Mouse (Mus musculus) gastrocnemius, postnatal 10 days (tissue): Measurements from ENCODE around the gene Dyrk3. TPM values are rescaled to one million over a fixed set of nuclear protein-coding genes. Genes with fewer than 3 reads are reported as not detected.

Experiments used
- DNase-seq: peaks from one replicate; pipeline ENCODE4 v3.0.0; 2021; ENCODE audit warnings: mixed read lengths
- total RNA-seq, 2 experiments: library from RNA; stranded (reverse); gene quantifications; 2 replicates each; pipeline ENCODE4 v1.2.3; 2021

The Dyrk3 gene
- total RNA-seq, 2 experiments from 2014 or later: 0.12 to 0.14 TPM

DNA sequence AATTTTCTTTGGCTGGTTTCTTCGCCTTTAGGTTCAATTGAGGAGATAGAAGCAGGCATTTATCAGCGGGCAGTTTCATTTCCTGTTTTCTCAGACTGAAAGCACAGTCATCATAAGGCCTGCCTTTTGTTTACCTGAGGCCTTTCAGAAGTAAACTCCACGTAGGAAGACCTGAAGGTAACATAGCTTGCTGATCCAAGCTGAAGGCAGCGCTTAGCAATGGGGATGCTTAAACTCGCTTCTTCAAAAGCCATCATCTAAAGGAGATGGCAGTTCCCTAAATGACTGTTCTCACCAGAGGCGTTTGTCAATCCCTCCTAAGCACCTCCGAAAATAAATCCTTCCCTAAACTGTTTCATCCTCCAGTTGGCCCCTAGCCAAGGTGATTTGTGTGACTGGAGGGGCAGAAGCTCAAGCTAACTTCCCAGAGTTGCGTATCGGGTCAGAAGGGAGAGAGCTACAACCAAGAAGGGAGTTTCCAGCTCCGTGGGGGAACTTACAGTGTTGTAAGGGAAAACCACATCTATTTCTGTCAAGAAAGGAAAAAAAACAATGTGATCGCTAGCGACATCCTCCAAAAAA is 27.5 kb downstream of the Dyrk3 start:
- DNase-seq: no peak

DNA sequence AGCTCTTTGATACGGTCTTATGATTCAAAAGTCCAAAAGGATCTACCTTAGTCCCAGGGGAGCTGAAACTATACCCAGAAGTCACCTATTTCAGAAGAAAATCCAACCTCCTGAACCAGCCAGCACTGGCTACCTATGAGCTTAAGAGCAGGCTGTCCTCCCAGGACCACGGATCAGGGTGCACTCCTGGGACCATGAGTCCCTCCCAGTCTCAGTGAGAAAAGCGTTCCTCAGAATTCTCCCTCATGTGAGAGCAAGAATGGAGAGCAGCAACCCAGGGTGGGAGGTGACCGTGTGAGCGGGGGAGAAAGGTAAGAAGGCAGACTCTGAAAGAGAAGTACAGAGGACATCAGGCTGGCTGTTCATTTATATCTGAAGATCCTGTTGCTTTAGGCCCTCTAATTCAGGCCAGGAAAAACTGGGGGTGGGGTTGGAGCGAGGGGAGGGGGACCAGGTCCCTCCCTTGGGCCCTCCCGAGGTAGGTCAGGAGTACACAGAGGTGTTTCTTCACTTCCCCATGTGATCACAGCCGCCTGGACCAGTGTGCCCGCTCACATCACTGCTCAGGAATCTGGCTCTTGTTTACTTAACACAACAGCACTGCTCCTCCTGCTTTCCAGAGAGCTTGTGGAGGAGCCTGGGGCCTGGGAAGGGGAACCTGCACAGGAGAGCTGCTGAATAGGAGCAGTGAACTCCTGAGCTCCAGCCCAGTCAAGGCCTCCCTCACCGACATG is 30.4 kb downstream of the Dyrk3 start:
- no peak for DNase-seq

DNA sequence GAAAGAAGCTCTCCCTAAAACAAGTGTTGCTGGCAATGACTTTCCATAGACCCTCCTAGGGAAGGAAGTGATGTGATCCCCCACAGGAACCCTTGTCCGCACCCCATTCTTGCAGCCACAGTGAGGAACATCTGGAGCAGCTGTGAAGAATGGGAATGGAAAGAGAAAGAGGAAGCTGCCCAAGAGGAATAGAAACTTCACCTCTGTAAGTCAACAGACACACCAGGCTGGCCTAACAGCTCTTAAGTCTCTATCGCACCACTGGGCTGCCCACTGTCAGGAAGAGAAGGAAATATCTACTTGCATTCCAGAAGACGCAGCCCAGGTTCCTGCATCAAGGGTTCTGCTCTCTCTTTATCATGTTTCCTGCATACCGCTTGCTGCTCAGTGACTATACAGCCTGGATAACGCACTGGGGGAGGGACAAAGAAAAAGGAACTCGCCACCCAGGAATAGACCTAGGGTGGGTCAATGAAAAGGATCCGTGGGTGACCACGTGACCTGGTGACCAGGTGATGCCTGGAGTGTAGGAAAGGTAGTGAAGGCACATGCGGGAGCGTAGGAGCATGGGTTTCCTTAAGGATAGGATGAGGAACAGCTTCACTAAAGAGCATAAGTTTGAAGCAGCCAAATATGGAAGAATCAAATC is 34.2 kb downstream of the Dyrk3 start:
- no peak for DNase-seq

DNA sequence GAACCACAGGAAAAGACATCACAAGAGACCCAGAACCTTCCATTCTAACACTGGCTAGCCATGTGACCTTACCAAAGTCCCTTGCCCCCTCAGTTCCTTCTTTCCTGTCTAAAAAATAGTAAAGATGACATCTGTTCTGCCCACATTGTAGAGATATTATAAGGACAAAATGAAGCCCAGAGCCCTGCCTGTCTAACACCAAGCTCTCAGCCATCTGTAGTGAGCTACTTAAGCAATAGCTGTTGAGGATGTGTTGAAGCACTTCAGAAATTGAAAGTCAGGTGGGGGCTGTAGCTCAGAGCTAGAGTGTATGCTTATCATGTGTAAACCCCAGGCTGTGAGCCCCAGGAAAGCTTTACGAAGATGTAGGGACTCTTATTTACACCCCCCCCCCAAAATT is 37.3 kb downstream of the Dyrk3 start:
- no peak for DNase-seq

DNA sequence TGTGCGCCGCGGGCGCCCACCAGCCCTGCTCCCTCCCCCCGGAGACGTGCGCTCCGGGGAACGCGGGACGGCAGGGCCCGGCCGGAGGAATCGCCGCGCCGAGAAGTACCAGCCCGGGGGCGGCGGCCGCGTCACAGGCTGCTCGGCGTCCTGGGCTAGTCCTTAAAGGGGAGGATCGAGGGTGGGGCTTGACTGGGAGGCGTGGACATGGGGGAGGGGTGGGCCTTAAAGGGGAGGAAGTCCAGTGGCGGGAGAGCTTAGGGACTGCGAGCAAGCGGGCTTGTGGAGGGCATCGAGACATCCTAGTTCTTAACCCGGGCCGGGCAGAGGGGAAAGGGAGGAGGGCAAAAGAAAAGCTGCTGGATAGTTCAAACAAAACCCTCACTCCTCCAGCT is 40.4 kb downstream of the Dyrk3 start, which contains the start of gene Mapkapk2:
Gene Mapkapk2, minus strand, starts transcription at position 127 of the 395 bp plus-strand sequence.
- peak; percentile 95 for DNase-seq

DNA sequence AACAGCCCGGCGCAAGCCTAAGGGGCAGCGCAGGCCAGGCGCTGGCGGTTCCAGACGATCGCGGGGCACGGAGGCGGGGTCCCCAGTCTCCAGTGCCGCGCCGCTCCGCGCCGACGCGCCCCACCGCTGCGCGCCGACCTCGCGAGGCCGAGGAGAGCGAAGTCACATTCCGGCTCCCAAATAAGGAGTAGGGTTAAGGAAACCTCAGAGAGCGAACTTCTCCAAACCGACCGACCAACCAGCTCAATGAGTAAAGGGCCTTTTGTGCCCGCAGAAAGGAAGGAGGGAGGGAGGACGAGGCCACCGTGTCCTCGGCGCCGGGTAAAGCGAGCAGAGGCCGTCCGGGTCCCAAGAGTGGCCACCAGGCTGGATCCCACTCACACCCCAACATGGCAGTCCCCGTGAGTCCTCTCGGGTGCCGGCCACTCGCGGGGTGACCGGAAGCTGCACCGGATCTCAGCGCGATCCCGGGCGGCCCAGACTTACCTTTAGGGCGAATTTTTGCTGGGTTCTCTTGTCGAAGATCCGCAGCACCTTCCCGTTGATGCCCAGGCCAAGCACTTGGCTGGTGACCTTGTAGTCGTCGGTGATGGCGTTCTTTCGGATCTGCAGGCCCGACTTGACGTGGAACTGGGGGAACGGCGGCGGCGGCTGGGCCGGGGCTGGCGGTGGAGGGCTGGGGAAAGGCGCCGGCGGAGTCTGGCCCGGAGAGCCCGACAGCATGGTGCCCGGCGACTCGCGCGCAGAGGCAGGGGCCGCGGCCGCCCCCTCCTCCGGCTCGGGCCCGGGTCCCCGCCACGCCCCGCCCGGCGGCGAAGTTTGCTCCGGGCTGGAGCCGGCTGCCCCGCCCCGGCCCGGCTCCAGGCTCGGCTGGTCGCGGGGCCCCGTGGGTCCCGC is 41.1 kb downstream of the Dyrk3 start:
- DNase-seq: peak; percentile 71

DNA sequence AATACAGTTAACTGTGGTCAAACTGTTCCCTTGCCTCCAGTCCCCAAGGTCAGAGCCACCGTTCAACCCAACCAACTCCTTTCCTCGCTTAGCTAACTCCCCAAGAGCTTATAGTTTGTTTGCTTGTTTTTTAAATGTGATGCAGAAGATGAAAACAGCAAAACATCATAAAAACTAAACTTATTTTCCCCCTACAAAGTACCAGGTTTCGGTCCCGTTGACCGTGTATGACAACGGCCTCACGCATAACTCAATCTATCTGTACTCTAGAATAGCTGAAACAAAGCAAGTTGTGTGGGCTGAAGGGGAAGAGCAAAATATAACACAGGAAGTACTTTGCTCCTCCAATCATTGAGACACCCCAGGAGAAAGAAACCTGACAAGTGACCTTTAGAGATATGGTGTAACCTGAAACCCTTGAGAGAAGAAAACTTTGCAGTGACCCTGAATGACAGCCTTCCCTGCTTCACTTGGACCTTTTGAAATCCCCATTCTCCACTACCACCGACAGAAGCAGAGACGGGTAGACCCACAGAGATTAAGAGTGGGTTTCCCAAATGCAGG is 41.9 kb downstream of the Dyrk3 start:
- no peak for DNase-seq

DNA sequence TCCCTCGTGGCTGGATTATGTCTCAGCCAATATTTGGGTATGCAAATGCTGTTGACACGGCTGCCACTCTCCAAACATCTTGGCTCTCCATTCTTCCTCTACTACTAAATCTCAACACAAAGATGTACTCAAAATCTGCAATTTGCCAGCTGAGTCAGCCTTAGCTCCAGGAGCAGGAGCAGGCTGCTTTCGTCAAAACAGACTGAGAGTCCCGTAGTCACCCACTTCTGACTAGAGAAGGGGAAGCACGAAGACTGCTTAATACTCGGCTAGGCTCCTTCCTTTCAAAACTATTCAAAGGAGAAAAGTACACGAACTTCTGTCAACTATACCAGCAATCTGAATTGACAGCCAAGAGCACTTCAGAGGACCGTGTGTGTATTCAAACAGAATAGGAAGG is 42.6 kb downstream of the Dyrk3 start:
- DNase-seq: no peak

DNA sequence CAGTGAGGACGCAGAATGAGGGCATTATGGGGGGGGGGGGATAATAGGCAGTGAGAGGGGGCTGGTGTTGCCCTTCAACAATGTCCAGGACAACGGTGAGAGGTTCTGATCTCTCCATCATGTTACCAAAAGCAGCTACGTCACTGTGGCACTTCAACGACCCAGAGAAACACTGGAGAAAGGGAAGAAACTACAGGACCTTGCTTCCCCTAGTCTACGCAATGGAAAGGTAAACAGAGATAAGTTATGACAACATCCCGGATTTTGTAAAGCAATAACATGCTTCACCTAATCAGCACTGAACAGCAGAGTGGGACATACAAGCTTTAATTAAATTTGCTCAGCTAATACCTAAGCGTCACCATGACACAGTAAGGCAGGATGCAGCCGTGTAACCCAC is 44.3 kb downstream of the Dyrk3 start:
- no peak for DNase-seq

DNA sequence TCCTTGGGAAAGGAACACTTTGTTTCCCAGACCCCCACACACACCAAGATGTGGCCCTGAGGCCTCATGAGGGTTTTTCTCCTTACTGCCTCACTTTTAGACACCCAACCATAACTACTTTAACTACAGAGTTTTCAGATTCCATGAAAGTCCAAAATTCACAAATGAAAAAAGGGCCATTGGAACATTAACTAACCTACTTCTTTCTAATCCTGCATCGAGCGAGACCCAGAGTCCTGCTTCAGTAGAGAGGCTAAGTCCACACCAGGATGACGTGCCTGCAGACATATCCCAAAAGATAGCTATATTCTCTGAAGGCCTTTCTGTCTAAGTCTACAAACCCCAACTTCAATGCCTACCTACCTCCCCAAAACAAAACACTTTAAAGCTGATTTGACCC is 45.3 kb downstream of the Dyrk3 start:
- DNase-seq: no peak

DNA sequence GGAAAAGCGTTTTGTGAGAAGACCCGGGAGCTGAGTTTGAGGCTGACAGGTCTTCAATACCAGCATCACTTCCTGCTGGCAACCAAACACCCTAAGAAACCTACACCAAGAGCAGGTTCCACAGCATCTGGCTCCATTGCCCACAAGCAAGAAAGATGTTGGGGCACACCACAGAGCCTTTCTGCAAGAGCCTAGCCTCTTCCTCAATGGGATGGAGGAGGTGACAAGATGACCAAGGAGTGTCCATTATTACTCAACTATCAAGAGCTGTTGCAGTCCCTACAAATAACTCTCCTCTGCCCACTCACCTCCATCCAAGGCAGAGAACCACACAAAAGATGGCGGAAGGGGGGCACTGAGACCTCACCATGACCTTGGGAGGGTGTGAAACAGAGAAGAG is 46.0 kb downstream of the Dyrk3 start:
- DNase-seq: no peak

DNA sequence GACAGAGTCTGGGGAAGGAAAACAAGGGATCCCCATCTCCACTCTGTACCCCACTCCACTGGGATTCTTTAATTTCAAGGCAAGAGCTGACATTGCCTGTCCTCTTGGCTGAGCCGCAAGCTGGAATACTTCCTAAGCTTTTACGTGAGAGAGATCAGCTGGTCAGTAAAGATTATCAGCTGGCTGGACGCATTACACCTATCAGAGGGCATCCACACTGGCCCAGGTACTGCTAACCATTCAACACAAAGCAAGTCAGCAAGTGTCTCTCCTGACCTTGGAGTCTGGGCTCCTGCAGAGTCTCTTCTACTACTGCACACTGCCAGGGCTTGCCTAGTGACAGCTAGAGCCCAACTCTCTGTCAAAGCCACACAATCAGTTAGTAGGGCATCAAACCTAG is 46.7 kb downstream of the Dyrk3 start:
- no peak for DNase-seq

DNA sequence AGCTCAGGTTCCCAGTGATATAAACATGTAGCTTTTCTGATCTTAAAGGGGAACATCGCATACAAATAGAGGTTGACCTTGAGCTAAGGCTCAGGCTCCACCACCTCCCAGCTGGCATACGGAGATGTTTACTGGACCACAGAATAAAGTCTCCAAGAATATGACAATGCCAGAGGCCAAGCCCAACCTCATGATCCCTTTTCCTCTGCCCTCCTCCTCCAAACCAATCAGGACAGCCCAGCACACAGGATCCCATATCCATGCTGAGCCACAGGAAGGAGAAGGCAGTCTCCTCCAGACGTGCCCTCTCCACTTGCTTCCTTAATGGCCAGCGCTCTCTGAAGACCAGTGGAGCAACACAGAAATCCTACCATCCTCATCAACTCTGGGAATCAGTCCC is 47.3 kb downstream of the Dyrk3 start:
- DNase-seq: no peak

DNA sequence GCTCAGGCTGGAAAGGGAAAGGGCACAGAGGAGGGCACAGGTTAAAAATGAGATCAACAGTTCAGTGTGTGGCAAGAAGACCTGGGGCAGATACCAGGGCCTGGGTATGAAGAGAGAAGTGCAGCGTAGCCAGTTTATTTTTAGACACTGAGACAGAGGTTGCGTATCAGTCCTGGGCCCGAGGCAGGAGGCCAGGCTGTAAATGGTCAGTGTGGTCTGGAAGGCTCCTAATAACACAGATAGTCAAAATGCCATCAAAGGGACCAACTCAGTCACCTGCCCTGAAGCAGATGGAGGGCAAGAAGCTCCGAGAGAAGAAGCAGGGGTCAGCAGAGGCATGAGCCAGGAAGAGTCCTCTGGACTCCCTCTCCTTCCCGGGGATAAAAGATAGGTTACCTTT is 47.9 kb downstream of the Dyrk3 start:
- DNase-seq: no peak

DNA sequence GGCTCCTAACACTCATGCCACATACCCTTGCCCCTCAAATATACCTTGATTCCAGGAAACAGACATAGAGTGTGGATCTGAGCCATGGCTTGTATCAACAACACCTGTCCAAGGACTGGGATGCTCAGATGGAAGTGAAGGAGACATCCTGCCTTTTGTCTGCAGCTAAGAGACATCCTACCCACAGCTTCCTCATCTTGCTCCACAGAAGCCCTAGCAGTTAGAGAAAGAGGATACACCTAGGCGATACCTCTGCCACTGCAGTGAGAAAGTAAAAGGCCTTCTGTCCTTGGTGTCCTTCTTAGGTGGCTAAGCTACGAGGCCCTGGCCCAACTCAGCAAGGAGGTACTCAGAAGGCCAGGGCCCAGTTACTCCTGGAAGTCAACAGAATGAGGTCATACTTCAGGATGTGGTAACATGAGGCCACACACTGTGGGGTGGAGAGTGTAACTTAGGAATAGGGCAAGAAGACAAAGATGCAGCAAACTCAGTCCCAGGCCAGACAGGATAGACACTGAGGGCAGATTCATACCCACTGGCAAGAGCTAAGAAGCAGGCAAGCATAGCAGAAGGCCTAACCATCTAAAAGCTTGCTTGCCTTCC is 48.5 kb downstream of the Dyrk3 start:
- DNase-seq: no peak

DNA sequence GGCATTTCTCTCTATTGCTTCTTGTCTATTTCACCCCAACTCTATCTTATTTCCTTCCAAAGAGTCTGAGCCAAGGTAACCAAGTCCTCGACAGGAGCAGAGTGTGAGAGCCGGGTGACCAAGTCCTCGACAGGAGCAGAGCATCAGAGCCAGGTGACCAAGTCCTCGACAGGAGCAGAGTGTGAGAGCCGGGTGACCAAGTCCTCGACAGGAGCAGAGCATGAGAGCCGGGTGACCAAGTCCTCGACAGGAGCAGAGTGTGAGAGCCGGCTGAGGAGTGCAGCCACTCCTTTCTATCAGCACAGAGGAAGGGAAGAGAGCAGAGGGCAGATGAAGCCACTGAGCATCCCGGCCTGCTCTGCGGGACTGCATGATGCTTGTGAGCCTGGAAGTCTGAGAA is 49.6 kb downstream of the Dyrk3 start:
- no peak for DNase-seq

DNA sequence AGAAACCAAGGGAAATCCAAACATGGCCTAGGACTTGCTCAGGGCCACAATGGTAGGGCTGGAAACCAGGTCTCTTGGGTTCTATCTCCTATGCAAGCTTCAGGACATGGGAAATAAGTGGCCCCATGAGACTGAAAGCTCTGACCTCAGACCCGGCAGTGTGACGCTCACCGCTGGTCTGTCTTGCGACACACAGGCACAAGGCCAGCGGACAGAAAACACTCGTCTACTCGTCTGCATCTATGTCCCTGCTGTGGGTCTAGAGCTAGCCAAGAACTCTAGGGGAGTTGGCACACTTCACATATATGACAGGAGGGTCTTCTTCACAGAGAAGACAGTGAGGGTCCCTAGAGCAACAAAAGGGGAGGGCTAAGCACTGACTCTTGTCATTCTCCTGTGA is 51.2 kb downstream of the Dyrk3 start:
- DNase-seq: no peak

DNA sequence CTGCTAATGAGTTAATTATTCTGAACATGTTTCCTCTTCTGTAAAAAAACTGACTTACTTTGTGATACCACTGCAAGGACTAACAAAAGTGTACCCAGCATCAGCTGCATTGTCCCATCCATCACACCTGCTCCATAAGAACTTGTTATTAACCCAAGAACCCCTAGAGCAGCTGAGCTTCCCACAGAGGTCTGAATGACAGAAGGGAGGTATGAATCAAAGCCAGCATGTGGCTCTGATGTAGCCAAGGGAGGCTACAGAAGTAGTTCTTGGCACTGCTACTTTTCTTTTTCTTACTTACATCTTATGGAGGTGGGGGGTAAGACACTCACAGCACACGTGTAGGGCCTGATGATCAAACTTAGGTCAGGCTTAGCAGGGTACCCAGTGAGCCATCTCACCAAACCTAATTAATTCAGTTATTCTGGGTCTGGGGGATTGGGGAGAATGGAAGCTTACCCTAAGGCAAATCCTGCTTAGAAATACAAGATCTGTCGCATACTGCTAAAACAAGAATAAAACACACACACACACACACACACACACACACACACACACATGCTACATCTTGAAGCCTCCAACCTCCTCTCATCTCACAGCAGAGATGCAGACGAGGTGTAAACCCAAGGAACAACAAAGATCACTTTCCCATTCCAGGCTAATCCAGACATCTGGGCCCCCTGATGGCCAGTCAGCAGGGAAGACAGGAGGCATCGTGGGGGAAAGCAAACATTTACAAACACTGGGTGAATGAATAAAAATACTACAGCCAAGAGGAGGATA is 52.0 kb downstream of the Dyrk3 start:
- no peak for DNase-seq

DNA sequence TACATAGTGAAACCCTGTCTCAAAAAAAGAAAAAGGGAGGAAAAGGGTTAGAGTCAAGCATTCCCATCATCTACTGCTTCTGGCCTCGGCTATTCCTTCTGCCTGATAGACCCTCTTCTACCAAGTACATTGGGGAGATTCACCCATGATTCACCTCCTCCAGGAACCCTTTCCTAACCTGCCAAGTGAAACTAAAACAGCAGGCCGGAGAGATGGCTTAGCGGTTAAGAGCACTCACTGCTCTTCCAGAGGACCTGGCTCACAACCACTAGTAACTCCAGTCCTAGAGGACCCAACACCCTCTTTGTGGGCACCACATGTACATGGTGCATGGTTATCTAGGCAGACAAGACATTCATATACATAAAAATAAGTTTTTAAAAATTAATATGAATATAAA is 52.9 kb downstream of the Dyrk3 start:
- DNase-seq: no peak

DNA sequence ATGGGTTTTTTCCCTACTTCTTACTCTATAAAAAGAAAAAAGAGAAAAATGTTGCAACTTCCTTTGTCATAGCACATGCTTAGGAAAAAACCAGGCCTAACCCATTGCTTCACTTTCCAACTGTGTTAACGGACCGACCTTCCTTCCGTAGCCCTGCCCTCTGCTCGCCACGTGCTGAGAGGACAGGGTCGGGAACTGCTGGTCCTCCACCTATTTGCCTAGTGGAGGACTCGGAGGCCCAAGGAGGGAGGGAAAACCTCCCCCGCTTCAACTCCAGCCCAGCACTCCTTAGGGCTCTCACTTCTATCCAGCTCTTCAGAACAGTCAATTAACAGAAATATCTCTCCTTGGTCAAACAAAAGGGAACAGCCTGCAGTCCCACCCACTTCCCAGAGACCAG is 53.9 kb downstream of the Dyrk3 start:
- no peak for DNase-seq

DNA sequence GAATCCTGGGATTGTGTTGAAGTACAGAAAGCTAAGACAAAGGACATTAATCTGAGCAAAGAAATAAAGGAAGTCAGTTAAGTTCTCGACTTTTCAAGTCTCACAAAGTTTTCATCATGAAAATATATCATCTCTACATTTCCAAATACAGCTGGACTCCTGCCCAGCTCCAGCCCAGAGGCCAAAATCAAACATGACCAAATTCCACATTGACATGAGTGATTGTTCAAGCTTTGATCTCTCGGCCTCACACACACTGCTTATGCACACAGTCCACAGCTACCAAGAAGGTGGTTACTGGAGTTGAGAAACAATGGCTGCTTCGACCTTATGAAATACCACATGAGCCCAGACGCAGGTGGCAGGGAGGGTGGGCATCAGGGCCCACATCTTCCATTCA is 54.5 kb downstream of the Dyrk3 start:
- no peak for DNase-seq
